14 mouse cellular contexts compared by ENCODE assay signal in genomic region chr13:111574196-111574595, GRCm38 (mm10). TPM values are rescaled to one million over a fixed set of nuclear protein-coding genes. Genes with fewer than 3 reads are reported as not detected.
DNase-seq lines count a peak whose midpoint lies in the region; ATAC-seq and TF ChIP-seq lines count a peak whose summit lies in the region.
"Had no signal": no experiment of that assay in that cellular context is flagged by ENCODE, and none has a peak within 500 bp of the region (broad histone marks: within the 10 kb centered on the region; RNA-seq: fewer than 3 reads in every experiment).

No protein-coding gene starts in this region.

- DNase-seq in frontal cortex, postnatal 36 days (ENCODE audit: low spot score in 2 of 2): no peak
- DNase-seq in left cerebral cortex, postnatal 25 days (ENCODE audit: low spot score in 2 of 2): peak; percentile 2
- no peak for DNase-seq in left cerebral cortex, postnatal 10 days (ENCODE audit: extremely low spot score in 1 of 2, low spot score in 2 of 2)
- no peak for DNase-seq in cerebellum, postnatal 25 days
- DNase-seq: cerebellum, adult 2 months; kidney, adult 11 months; thymus, postnatal 25 days had no signal

- no peak overlapping the region for H3K4me3 ChIP-seq in ES-Bruce4 (ENCODE audit: low read depth, low read length)
- H3K4me3 ChIP-seq in cortical plate, adult 2 months (ENCODE audit: insufficient read depth, low read length): no peak overlapping the region
- H3K4me3 ChIP-seq in forebrain, embryonic 16.5 days (replicated peaks; ENCODE audit: low read length): no peak overlapping the region
- H3K4me3 ChIP-seq: lung, embryonic 15.5 days had no signal

- TF ChIP-seq EP300 in ES-Bruce4 (IDR thresholded peaks at IDR 0.05; ENCODE audit: insufficient read depth, low read depth, low read length): no peak

- 49% methylated on average over 4 of the region's 4 CpGs for WGBS in forebrain, embryonic 16.5 days

- TF ChIP-seq POLR2A in ES-Bruce4 (IDR thresholded peaks at IDR 0.05; ENCODE audit: insufficient read depth, low read length): no peak
- no peak for TF ChIP-seq POLR2A in cortical plate, adult 2 months (IDR thresholded peaks at IDR 0.05; ENCODE audit: extremely low read depth, insufficient read depth, low read length)

- no peak overlapping the region for H3K9ac ChIP-seq in ES-Bruce4 (ENCODE audit: low read depth, poor library complexity, severe bottlenecking)
- no peak overlapping the region for H3K9ac ChIP-seq in forebrain, embryonic 16.5 days (replicated peaks; ENCODE audit: low read depth, low read length)
- H3K9ac ChIP-seq: lung, embryonic 15.5 days had no signal

- H3K4me1 ChIP-seq in ES-Bruce4 (ENCODE audit: control insufficient read depth, insufficient read depth, low read length): no peaks in the 10 kb centered on the region
- no peaks in the 10 kb centered on the region for H3K4me1 ChIP-seq in cortical plate, adult 2 months (ENCODE audit: control insufficient read depth, insufficient read depth, low read length)
- H3K4me1 ChIP-seq in forebrain, embryonic 16.5 days (replicated peaks; ENCODE audit: control insufficient read depth, insufficient read depth, low read length): no peaks in the 10 kb centered on the region
- H3K4me1 ChIP-seq: lung, embryonic 15.5 days had no signal

- no peak overlapping the region for H3K27ac ChIP-seq in ES-Bruce4 (ENCODE audit: insufficient read depth, low read length)
- no peak overlapping the region for H3K27ac ChIP-seq in cortical plate, adult 2 months (ENCODE audit: insufficient read depth, low read length)
- no peak overlapping the region for H3K27ac ChIP-seq in forebrain, embryonic 16.5 days (ENCODE audit: low read length)
- H3K27ac ChIP-seq: lung, embryonic 15.5 days had no signal

- H3K4me2 ChIP-seq in forebrain, embryonic 16.5 days (ENCODE audit: low read length): no peak overlapping the region
- H3K4me2 ChIP-seq: lung, embryonic 15.5 days had no signal

- H3K27me3 ChIP-seq in ES-Bruce4 (ENCODE audit: control insufficient read depth, insufficient read depth, low read length, poor library complexity, severe bottlenecking): no peaks in the 10 kb centered on the region; the same call in 1 of the 2 replicates
- no peaks in the 10 kb centered on the region for H3K27me3 ChIP-seq in forebrain, embryonic 16.5 days (replicated peaks; ENCODE audit: control insufficient read depth, insufficient read depth, low read length)
- H3K27me3 ChIP-seq: lung, embryonic 15.5 days had no signal

- peak; percentile 55; the same call in 1 of the 2 replicates for ATAC-seq in frontal cortex, adult (ENCODE audit: low TSS enrichment)
- ATAC-seq in forebrain, embryonic 16.5 days: no peak

- H3K9me3 ChIP-seq in ES-Bruce4 (replicated peaks; ENCODE audit: control insufficient read depth, insufficient read depth, low read length, poor library complexity, severe bottlenecking): no peaks in the 10 kb centered on the region; the same call in 1 of the 2 replicates
- H3K9me3 ChIP-seq in forebrain, embryonic 16.5 days (ENCODE audit: control insufficient read depth, low read length): no peaks in the 10 kb centered on the region
- H3K9me3 ChIP-seq: G1E; lung, embryonic 15.5 days had no signal

- no peaks in the 10 kb centered on the region for H3K36me3 ChIP-seq in ES-Bruce4 (ENCODE audit: control insufficient read depth, insufficient read depth, low read length, poor library complexity, severe bottlenecking)
- no peaks in the 10 kb centered on the region for H3K36me3 ChIP-seq in forebrain, embryonic 16.5 days (ENCODE audit: control insufficient read depth, insufficient read depth)
- H3K36me3 ChIP-seq: G1E; lung, embryonic 15.5 days had no signal

- TF ChIP-seq CTCF in ES-Bruce4 (IDR thresholded peaks at IDR 0.05; ENCODE audit: low read depth, low read length): peak; percentile 26
- TF ChIP-seq CTCF in cortical plate, adult 2 months (IDR thresholded peaks at IDR 0.05; ENCODE audit: extremely low read depth, insufficient read depth, low read length): peak; percentile 16; the same call in 1 of the 2 replicates

- intact Hi-C loops in left cerebral cortex, postnatal 25 days (cut with DNase I): loop anchor here (5.0 kb wide), 1 partner anchor 168 kb away; no protein-coding TSS in a partner anchor
- intact Hi-C loops in left cerebral cortex, postnatal 10 days (cut with DNase I): no loop called here

RNA-seq across cellular contexts. Expression of gene Gm10198, which starts 18.4 kb away (rescaled TPM):
- not detected for total RNA-seq in left cerebral cortex, postnatal 25 days (2021)
- not detected for total RNA-seq in left cerebral cortex, postnatal 10 days (2021)
- not detected in 2 replicates for polyA plus RNA-seq in ES-Bruce4 (2011; ENCODE audit: insufficient read depth, insufficient read length, low read depth, missing spikeins)
- polyA plus RNA-seq in cortical plate, adult 2 months (2012; rRNA removed): not detected in 2 replicates
- polyA plus RNA-seq in forebrain, embryonic 16.5 days (2015; fragmentation: Nextera tagmentation; extraction: Ambion mirVana): not detected in 2 replicates
- total RNA-seq: G1E had no signal
- polyA plus RNA-seq: cerebellum, adult 2 months; G1E; lung, embryonic 15.5 days; neural tube, embryonic 14.5 days had no signal

RNA-seq across cellular contexts. Expression of gene Gm49496, which starts 24.4 kb away (rescaled TPM):
- not detected for total RNA-seq in left cerebral cortex, postnatal 25 days (2021)
- not detected for total RNA-seq in left cerebral cortex, postnatal 10 days (2021)
- 3.7 and 4.4 TPM in 2 replicates for polyA plus RNA-seq in ES-Bruce4 (2011; ENCODE audit: insufficient read depth, insufficient read length, low read depth, missing spikeins)
- not detected in 2 replicates for polyA plus RNA-seq in cortical plate, adult 2 months (2012; rRNA removed)
- not detected in 2 replicates for polyA plus RNA-seq in forebrain, embryonic 16.5 days (2015; fragmentation: Nextera tagmentation; extraction: Ambion mirVana)
- total RNA-seq: G1E had no signal
- polyA plus RNA-seq: cerebellum, adult 2 months; G1E; lung, embryonic 15.5 days; neural tube, embryonic 14.5 days had no signal

Comparison
In these comparisons a context has a peak if more than half of its experiments do, and no peak if none do; other contexts are left out.
1. DNase-seq: peak in left cerebral cortex, postnatal 25 days (2 of 2); none in frontal cortex, postnatal 36 days (0 of 2), left cerebral cortex, postnatal 10 days (0 of 2) and cerebellum, postnatal 25 days (0 of 2).